Mouse (Mus musculus) adrenal gland, adult 18-20 months (tissue): Measurements from ENCODE around the gene Myg1. TPM values are rescaled to one million over a fixed set of nuclear protein-coding genes. Genes with fewer than 3 reads are reported as not detected.

ENCODE experiments used
- DNase-seq, 2 experiments: peaks; one replicate each; pipeline ENCODE4 v3.0.0; 2021 to 2022; ENCODE audit warnings: low spot score in 2 of 2
- total RNA-seq, 2 experiments: library from RNA; stranded (reverse); gene quantifications; 1 replicate in 1 of 2; 2 replicates in 1 of 2; pipeline ENCODE4 v1.2.3; 2021

Gene Myg1
- total RNA-seq, 2 experiments from 2014 or later, result 48.9 to 54.7 TPM

DNA sequence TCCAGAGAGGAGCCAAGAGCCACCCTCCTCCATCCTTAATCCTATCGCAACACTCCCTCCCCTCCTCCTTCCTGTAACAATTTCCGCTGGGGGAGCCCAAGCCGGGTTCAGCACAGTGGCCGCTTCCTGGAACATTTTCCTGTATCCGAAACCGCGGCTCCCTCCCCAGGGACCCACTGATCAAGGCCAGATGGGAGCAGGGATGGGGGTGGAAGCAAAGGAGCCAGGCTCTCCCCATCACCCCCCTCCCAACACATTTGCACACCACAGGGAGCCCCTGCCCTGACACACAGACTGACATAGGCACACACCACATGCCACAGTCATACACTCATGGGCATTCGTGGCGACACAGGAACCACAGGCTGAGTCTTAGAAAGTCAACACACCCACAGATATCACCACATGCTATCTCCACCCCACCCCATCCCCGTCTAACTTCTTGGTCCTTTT is 46.3 kb downstream of the Myg1 start:
- DNase-seq, result peak; percentile 29 to 51

DNA sequence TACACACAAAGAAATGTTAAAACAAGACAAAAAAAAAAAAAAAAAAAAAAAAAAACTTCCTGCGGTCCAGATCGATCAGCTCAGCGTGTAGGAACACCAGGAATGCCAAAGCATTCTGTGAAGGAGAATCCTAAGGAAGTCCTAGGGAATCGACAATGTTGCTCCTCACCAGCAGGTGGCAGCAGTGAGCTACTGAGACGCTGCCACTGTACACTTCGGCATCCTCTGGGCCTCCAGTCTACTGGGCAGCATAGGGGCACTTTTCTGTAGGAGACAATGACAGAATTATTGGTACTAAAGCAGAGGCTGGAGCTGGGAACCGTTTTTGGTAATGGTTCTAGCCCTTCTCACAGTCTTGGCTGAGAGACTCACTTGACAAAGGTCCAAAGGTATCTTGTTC is 50.1 kb downstream of the Myg1 start:
- DNase-seq, result peak; percentile 86 to 91

DNA sequence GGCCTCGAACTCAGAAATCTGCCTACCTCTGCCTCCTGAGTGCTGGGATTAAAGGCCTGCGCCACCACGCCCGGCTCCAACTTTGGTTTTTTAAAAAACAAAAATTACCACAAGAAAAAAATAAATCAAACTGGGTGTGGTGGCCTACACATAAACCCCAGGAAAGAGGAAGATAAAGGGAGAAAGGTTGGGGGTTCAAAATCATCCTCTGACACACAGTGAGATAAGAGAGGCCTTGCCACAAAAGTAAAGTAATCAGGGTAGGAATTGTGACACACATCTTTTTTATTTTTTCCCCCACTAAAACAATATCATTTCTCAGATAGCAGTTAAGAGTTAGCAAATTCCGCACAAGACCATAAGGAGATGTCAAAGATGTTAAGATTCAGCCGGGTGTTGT is 52.2 kb downstream of the Myg1 start:
- no peak for DNase-seq

DNA sequence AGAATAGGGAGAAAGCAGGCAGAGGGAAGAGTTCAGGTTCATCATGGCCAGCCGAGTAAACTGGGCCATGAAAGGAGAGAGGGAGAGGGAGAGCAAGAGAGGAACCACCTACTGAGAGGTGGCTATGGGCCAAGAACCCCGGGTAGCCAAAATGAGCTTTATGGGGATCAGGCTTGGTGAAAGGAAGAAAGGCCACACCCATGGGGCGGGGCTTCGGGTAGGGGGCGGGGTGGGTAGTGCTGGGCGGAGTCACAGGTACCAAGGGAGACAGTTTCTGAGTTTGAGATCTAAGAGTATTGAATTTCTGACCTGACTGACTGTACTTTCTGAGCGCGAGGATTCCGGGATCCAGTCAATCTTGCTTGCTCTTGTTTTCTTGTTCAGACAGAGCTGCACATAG is 55.1 kb downstream of the Myg1 start:
- DNase-seq, result no peak

Other genes starting within 250 kb of the Myg1 start
- 10 to 100 TPM; 76.9 to 89.5 TPM for gene Tns2, start 231.3 kb upstream of the Myg1 start, total RNA-seq
- gene Spryd3, start 195.5 kb upstream of the Myg1 start, total RNA-seq, result 10 to 100 TPM; 33.0 to 36.9 TPM
- gene Igfbp6, start 187.3 kb upstream of the Myg1 start, total RNA-seq, result 10 to 100 TPM; 45.1 to 66.2 TPM
- under 1 TPM; 0.26 to 0.56 TPM for gene Soat2, start 181.2 kb upstream of the Myg1 start, total RNA-seq
- gene Zfp740, start 128.5 kb upstream of the Myg1 start, total RNA-seq, result 10 to 100 TPM; 49.8 to 65.0 TPM
- gene Csad, start 127.0 kb upstream of the Myg1 start, total RNA-seq, result 100 to 1,000 TPM in 1 of 2 experiments, 10 to 100 TPM in 1; 81.7 to 106 TPM
- gene Itgb7, start 99.8 kb upstream of the Myg1 start, total RNA-seq, result 1 to 10 TPM; 4.1 to 7.4 TPM
- 10 to 100 TPM; 21.7 to 27.2 TPM for gene Rarg, start 74.2 kb upstream of the Myg1 start, total RNA-seq
- under 1 TPM in 1 of 2 experiments, not detected in 1; 0.13 TPM for gene Gm9918, start 61.1 kb upstream of the Myg1 start, total RNA-seq
- gene Mfsd5, start 52.3 kb upstream of the Myg1 start, total RNA-seq, result 10 to 100 TPM; 32.6 to 35.2 TPM
- 1 to 10 TPM; 1.3 to 1.9 TPM for gene Espl1, start 35.4 kb upstream of the Myg1 start, total RNA-seq
- gene Pfdn5, start 5.6 kb upstream of the Myg1 start, total RNA-seq, result 100 to 1,000 TPM; 443 to 458 TPM
- gene Aaas, start 19.1 kb downstream of the Myg1 start, total RNA-seq, result 10 to 100 TPM; 12.0 to 14.7 TPM
- gene Sp7, start 35.5 kb downstream of the Myg1 start, total RNA-seq, result under 1 TPM in 1 of 2 experiments, not detected in 1; 0.10 TPM
- 10 to 100 TPM; 61.1 to 62.1 TPM for gene Sp1, start 74.4 kb downstream of the Myg1 start, total RNA-seq
- gene Amhr2, start 113.7 kb downstream of the Myg1 start, total RNA-seq, result 1 to 10 TPM; 1.5 to 2.0 TPM
- 100 to 1,000 TPM in 1 of 2 experiments, 10 to 100 TPM in 1; 86.2 to 148 TPM for gene Prr13, start 127.3 kb downstream of the Myg1 start, total RNA-seq
- gene Pcbp2, start 138.8 kb downstream of the Myg1 start, total RNA-seq, result 100 to 1,000 TPM; 628 to 756 TPM
- gene Gm10337, start 172.0 kb downstream of the Myg1 start, total RNA-seq, result not detected
- 1 to 10 TPM; 5.8 to 7.6 TPM for gene Map3k12, start 185.4 kb downstream of the Myg1 start, total RNA-seq
- gene Tarbp2, start 186.5 kb downstream of the Myg1 start, total RNA-seq, result 10 to 100 TPM; 35.5 to 36.1 TPM
- 1 to 10 TPM; 1.8 to 1.9 TPM for gene Npff, start 193.2 kb downstream of the Myg1 start, total RNA-seq